Mouse (Mus musculus): ENCODE results near the gene Lpgat1.

- no peak for TF ChIP-seq POLR2A (IDR thresholded peaks at IDR 0.05; ENCODE audit: insufficient read length, low read depth)
- no peak for TF ChIP-seq CEBPB (IDR thresholded peaks at IDR 0.05; ENCODE audit: insufficient read depth, poor library complexity, severe bottlenecking)
- no peak for TF ChIP-seq SRF (IDR thresholded peaks at IDR 0.05; ENCODE audit: control insufficient read depth, insufficient read length, low read depth)
- no peak for TF ChIP-seq TCF12 (IDR thresholded peaks at IDR 0.05; ENCODE audit: insufficient read depth, poor library complexity, severe bottlenecking)
- TF ChIP-seq MAX (IDR thresholded peaks at IDR 0.05; ENCODE audit: low read depth), result no peak
- no peak for TF ChIP-seq E2F4 (IDR thresholded peaks at IDR 0.05; ENCODE audit: insufficient read depth)
These were observed 36.0 kb upstream of the Lpgat1 start for GRCm38 (mm10) chr1:191681633-191682032.
